Mouse (Mus musculus) right cerebral cortex, postnatal 4 days (tissue): ENCODE measurements around the gene Slc13a4.

ENCODE experiments used
- DNase-seq: peaks from one replicate; pipeline ENCODE4 v3.0.0-alpha.2; 2022

The Slc13a4 gene

GRCm38 (mm10) chr6:35298323-35298722 lies 9.6 kb downstream of the Slc13a4 start:
- no peak for DNase-seq

DNA sequence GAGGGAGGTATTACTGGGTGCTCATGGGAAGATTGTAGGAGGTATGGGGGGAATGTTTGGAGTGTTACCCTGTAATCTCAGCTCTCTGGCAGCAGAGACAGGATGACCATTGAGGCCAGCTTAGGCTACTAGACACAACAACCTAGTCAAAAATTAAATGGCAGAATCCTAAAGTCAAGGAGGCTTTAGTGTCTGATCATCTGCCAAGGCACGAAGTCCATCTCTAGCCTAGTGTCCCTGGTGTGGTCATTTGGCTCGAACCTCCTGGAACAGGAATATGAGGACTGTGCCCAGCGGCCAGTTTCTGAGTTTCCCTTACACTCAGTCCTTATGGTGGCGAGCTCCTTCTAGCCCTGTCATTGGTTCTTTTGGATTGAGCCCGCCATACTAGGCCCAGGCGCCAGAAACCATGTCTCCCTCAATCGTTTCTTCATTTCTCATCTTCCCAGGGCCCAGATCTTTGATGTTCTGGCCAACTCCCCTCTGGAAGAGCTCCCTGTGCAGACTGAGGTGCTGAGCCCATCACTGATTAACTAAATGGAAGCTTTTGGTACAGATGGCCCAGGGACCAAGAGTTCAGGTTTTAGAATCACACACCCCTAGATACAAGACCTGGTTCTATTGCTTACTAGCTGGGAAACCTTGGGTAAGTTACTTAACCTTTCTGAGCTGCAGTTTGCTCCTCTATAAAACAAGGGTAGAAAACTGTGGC lies 10.3 kb downstream of the Slc13a4 start:
- DNase-seq = no peak

DNA sequence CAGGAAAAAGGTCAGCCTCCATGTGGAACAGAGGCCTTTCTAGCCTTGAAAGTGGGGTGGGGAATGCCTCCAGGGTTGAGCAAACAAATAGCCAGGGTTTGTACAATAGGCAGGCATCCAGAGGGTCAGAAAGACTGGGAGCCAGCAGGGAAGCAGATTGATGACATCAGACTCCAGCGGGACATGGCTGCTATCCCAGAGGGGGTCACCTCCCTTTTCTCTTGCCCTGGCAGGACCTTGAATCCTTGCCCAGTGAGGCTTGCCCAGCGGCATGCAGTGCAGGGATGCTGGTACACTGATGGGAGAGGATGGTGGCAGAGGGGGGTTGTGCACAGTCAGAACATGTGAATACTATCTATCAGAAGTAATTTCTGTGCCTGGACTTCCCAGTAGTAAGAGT lies 10.9 kb downstream of the Slc13a4 start:
- DNase-seq = peak; percentile 33

- no peak for DNase-seq
Measured at GRCm38 (mm10) chr6:35294964-35295363, 13.0 kb downstream of the Slc13a4 start.

DNA sequence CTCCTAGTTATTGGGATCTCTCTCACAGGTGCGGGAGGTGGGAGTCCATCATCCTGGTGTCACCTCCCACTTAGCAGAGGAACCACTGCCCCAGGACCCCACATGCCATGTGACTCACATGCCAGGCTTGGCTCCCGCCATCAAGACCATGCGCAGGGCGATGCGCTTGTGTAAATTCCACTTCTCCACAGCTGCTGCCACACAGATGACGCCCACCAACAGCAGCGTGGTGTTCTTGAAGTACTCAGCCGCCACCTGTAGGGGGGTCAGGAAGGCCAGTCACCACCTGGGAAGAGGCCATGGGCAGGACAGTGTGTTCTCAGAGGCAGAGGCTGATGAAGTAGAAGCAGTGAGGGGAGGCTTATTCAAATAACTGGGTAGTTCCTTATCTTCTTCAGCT lies 18.3 kb downstream of the Slc13a4 start:
- no peak for DNase-seq

GRCm38 (mm10) chr6:35288920-35289319 lies 19.0 kb downstream of the Slc13a4 start:
- DNase-seq = no peak

GRCm38 (mm10) chr6:35288114-35288761 lies 19.7 kb downstream of the Slc13a4 start:
- peak; percentile 53 for DNase-seq

DNA sequence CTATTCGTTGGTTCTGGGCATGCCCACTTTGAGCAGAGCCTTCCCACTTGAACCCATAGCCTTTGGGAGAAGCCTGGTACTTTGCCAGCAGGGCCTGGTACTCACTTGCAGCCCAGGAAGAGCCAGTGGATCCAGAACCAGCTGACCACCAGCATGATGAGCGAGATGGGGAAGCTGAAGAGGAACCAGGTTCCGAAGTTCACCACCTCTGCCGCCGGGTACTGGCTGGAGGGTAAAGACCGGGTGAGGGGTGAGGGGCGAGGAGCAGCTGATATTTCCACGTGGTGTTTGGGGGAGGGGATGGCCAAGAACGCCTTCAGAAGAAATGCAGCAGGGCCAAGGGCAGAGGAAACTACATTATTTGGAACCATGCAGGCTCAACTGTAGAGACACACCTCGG lies 28.6 kb downstream of the Slc13a4 start:
- no peak for DNase-seq

DNA sequence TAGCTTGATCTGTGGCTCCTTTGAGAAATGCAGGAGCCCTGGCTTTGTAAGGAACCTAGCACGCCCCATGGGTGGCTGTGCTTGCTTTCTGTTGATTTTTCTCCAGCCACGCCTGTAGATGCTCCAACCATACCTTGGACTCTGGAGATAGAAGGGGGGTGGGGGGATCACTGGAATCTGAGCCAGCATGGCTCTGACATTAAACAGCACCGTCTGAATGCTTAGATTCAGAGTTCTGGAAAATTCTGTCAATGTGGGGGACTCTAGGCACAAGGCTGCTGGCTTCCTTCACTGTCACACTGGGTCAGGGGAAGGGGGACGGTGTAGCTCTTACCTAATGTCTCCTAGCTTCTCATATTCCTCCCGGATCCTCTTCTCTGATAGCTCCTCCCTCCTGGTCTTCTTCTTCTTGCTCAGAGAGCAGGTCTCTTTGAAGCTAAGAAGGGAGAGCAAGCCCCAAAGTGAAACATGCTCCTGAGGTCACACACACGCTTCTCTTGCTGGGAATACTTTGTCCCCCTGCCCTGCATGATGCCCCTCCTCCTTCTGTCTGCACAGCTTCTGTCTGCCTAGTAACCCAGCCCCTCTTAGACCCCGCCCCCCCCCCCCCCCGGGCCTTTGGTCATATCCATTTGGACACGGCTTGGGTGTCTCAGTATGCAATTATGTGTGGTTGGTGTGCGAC lies 29.9 kb downstream of the Slc13a4 start:
- no peak for DNase-seq

DNA sequence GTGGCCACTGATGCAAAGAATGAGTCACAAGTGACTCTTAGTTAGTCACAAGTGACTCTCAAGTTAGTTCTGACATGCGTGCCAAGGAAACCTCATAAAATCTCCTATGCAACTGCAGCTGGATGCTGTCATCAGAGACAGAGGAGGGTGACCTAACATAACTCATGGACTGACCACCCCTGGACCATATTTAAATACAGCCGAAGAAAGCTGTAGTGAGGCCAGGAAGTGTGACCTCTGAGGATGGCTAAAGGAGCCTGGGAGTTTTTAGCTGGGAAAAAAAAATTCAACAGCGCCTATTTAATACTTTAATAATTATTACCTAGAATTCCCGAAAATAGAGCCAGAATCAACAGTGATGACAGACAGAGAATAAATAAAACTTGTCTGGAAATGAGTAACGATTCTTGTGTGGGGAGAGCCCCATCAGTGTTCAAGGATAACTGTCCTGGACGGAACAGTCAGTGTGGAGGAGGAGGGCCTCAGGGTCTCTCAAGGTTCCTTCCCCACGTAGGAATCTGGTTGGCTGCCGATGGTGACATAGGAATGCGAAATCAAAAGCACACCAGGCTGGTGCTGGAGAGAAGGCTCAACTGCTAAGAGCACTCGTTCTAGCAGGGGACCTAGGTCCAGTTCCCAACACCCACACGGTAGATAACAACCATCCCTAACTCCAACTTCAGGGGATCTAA lies 34.4 kb downstream of the Slc13a4 start:
- DNase-seq = no peak

DNA sequence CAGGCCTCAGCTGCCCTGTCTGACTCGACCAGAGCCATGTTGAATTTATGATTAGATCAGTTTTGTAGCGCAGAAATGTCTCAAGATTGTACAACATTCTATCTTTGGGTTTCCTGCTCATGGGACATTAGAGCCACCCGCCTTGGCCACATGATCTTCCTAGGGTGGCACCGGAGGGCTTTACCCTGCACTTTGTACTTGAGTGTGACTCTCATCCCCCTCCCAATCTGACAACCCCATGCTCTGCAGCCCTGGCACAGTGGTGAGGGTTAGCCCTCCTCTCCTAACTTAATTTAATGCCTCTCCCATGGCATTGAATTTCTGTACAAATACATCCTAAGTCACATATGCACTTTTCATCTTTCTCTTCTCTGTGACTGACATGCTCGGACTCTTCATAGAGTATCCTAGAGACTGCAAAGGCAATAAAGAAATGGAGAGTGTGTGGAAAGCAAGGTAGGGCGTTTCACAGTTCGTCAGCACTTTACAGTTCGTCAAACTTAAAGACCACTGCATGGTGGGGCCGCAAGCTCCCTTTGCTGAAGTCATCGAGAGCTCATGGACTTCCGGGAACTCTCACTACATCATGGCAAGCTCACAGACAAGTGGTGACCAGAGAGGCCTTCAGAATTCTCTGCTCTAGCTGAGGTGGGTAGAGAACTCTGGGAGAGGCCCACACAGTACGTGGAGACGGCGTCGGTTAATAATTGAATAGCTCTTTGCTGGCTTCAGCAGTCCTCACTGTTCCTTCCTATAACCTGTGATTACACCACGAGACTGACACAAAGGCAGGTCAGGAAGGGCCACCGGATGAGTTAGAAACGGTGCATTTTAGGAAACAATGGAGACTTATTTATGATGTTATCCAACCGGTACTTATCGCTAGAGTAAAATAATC lies 35.8 kb downstream of the Slc13a4 start:
- no peak for DNase-seq

DNA sequence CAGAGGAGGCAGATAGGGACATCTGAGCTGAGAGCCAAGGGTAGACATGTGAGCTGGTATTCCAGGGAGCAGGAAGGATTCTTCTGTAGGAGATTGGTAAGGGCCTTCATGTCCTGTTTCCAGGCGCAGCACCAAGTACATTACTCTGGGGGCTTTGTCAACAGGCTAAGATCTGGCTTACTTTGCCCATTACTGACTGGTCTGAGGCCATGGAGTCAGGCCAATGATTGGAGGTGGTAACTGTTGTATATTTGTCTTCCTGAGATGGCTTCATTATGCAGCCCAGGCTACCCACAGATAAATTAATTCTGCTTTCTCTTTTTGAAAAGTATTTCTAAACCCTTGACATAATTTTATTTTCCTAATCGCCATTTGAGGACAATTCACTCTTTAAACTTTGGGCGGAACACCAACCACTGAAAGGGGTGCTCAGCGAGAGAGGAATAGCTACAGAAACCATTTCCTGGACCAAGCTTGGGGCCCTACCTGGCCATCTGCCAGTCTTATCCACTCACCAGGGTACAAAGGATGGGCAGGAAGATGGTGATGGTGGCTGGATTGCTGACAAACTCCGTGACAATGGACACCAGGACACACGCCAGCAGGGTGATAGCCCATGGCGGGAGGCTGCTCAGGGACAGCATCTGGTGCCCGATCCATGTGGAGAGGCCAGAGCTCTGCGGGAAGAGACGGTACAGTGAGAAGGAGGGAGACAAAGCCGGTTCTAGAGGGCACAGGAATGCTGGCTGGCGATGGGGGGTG lies 36.7 kb downstream of the Slc13a4 start:
- DNase-seq = peak; percentile 16

DNA sequence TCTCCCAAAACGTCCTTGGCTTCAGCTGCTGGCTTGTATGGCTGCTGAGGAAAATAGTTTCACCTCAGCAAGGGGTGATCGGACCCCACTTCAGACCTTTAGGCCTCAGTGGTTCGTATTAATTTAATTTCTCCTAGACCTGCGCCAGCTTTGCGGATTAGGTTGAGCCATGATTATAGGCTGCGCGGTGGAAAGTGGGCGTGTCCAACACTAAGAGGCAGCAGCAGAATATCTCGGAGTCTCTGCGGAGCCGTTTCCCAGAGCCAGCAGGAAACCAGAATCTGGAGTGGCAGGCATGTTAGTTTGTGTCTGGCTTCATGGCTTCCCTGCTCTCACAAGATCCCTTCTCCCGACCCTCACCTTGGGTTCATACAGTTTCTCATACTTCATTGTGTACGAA lies 38.3 kb downstream of the Slc13a4 start:
- DNase-seq = no peak

DNA sequence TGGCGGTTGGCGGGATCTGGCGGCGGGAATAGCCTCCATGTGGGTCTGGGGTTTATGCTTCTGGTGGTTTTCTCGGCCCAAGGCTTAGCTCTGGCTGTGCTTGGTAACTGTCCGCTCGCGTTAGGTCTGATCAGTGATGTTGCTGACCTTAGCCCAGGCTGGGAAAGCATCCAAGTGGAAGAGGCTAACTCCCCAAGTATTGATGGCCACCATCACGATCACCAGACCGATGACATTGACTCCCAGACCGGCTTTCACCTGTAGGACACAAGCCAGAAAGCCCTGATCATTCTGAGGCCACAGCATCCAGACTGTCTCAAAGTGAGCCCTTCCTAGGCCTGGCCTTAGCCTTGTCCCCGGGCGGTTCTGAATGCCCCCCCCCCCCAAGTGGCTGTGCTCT lies 39.2 kb downstream of the Slc13a4 start:
- DNase-seq = no peak

DNA sequence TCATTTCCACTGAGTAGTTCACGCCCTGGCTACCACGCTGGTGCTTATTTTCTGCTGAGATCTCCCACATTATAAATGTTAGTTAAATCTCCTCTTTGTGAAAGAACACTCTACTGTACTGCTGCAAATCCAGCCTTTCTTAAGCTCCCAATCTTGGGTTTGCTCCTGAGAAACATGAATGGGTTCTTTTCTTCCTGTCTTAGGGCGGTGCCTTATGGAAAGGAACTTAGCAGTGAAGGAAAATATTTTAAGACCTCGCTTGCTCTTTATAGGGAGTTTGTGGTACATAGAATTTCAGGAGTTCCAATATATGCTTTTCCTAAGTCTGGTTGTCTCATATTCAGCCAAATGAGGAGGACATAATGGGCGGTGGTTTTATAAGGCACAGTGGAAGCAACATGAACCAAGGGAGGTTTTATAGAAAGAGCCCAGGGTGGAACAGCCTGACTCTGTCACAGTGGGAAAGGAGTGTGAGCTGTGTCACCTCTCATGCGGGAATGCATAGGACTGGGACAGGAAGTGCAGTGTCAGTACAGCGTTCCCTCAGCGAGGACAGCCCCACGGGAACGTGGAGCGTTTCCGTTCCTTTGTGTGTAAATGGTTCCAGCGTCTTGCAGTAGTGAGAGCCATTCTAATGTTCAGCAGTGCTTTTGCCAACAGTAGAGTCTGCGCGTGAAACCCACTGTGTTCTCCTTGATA lies 42.2 kb downstream of the Slc13a4 start:
- DNase-seq = no peak

- DNase-seq = no peak
Measured at GRCm38 (mm10) chr6:35260531-35260930, 47.4 kb downstream of the Slc13a4 start.

- no peak for DNase-seq
Measured at GRCm38 (mm10) chr6:35259526-35259925, 48.4 kb downstream of the Slc13a4 start.

- DNase-seq = no peak
Measured at GRCm38 (mm10) chr6:35258922-35259321, 49.0 kb downstream of the Slc13a4 start.

DNA sequence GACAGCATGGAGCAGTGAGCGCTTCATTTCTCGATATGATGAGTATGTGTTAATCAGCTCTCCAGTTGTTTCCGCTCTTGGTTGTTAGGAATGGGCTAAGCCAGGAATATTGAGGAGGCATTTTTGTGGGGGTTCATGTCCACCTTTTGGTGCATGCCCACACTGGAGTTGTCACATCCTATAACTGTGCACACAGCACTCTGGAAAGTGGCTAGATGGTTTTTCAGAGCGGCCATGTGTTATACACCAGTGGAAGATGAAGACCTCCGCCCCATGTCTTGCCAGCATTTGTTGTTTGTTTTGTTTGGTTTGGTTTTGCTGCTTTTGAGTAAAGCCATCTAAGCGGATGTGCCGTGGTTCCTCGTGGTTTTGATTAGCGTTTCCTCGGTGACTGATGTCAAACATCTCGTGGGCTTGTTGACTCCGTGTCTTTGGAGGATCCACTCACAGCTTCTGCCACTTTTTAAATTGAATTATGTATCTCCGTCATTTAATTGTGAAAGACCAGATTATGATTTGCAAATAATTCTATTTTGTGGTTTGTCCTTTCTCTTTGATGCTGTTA lies 50.2 kb downstream of the Slc13a4 start:
- no peak for DNase-seq

DNA sequence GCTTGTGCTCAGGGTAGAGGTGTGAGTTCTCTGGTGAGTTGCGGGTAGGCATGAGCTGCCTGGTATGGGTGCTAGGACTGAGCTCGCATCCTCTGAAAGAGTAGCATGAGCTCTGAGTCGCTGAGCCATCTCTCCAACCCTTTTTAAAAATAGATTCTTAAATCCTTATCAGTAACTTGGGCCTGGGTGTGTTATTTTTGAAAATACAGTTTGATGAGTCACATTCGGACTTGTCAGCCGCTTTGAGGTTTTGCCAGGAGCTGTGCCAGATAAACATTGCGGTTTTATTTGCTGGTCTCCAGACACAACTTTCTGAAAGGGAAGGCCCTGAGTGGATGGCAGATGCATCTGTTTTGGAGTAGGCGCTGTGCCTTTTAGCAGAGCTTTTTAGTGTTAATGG lies 51.2 kb downstream of the Slc13a4 start:
- DNase-seq = no peak

DNA sequence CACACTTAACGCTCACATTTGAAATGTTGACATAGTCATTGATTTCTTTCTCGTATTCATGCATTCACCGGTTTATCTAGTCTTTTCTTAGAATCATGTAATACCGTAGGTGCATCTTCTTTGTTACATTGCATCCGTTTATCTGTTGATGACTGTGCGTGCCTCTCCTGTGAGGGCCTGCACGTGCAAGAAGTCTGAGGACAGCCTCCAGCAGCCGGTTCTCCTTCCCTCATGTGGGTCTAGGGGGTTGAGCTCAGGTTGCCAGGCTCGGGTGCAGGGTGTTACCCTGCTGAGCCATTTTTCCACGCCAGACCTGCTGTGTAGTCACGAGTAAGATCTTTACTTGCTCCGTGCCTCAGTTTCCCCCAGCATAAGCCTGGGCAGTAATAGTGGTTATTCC lies 52.9 kb downstream of the Slc13a4 start:
- no peak for DNase-seq
